Mouse (Mus musculus): Measurements from ENCODE around the gene Mgat4b. TPM values are rescaled to one million over a fixed set of nuclear protein-coding genes. Genes with fewer than 3 reads are reported as not detected.

The Mgat4b gene
- polyA plus RNA-seq (2015; fragmentation: Nextera tagmentation; extraction: Ambion mirVana) = 23.9 and 25.8 TPM in 2 replicates

DNA sequence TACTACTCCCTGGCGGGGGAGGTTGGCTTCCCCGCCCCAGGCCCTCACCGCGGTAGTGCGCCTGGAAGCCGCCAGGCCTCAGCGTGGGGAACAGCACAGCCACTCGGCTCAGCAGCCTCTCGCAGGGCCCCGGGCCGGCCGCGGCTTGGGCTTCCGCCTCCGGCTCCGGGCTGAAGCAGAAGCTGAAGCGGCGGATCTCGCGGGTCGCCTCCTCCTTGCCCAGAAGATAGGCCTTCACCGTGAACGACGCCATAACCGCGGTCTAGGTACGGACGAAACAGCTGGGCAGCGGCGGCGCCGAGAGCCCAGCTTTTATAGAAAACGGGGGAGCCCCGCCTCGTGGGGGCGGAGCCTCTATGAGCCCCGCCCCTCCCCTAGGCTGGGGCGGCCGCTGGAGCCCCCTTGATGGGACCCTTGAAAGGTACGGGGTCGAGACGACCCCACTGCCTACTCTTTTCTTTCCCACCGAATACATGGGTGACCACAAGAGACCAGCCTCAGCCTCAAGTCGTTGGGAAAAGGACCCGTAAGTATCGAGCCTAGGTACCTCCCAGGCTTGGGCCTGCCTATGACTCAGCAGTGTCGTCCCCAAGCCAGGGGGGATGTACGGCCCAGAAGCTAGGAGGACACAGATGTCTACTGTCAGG, at the start of gene Mgat4b, which contains the start of gene Sqstm1:
Gene Mgat4b (plus strand): TSS at position 386 of the 647 bp plus-strand sequence.
Gene Sqstm1 (minus strand): TSS at position 323 of the 647 bp plus-strand sequence.

GRCm38 (mm10) chr11:50174111-50174729, 36.5 kb upstream of the Mgat4b start, which contains the start of gene Mrnip:
Mrnip (plus strand) TSS chr11:50174444.

DNA sequence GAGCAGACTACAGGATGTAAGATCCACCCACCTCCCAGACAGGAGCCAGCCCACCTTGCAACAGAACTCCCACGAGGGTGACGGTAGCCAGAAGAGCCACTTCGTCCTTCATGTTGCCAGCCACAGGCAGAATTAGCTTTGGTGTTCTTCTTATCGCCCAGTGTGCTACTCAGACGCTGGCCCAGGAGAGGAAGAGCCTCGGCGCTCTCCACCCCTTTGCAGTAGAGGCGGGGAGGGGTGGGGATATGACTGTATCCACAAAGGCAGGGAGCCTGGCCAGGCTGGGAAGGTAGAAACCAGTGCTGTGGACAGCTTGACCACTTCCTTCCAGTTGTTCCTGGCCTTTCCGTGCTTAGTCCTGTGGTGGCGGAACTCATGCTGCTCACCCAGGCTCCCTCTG, 27.6 kb downstream of the Mgat4b start, which contains the start of gene Ltc4s:
Gene Ltc4s (minus strand): TSS at position 293 of the 400 bp plus-strand sequence.

Small RNA genes within 50 kb of the gene (microRNA-seq; reads per million reads assigned to microRNA genes)
- gene Mir6919 = not detected

Other genes with a start within 250 kb of the Mgat4b start
- gene Rnf130, start 185.5 kb upstream of the Mgat4b start, polyA plus RNA-seq (2015; fragmentation: Nextera tagmentation; extraction: Ambion mirVana) = 39.7 and 40.9 TPM in 2 replicates
- gene Tbc1d9b, start 79.5 kb upstream of the Mgat4b start, polyA plus RNA-seq (2015; fragmentation: Nextera tagmentation; extraction: Ambion mirVana) = 21.1 and 23.4 TPM in 2 replicates
- 5.9 and 6.4 TPM in 2 replicates for gene Mrnip, start 36.4 kb upstream of the Mgat4b start, polyA plus RNA-seq (2015; fragmentation: Nextera tagmentation; extraction: Ambion mirVana)
- 229 and 266 TPM in 2 replicates for gene Sqstm1, start 63 bp upstream of the Mgat4b start, polyA plus RNA-seq (2015; fragmentation: Nextera tagmentation; extraction: Ambion mirVana)
- gene Ltc4s, start 27.7 kb downstream of the Mgat4b start, polyA plus RNA-seq (2015; fragmentation: Nextera tagmentation; extraction: Ambion mirVana) = 8.2 and 41.4 TPM in 2 replicates
- 2.7 and 3.1 TPM in 2 replicates for gene Maml1, start 81.4 kb downstream of the Mgat4b start, polyA plus RNA-seq (2015; fragmentation: Nextera tagmentation; extraction: Ambion mirVana)
- gene Canx, start 114.8 kb downstream of the Mgat4b start, polyA plus RNA-seq (2015; fragmentation: Nextera tagmentation; extraction: Ambion mirVana) = 179 and 207 TPM in 2 replicates
- 0.31 and 0.45 TPM in 2 replicates for gene Cby3, start 143.6 kb downstream of the Mgat4b start, polyA plus RNA-seq (2015; fragmentation: Nextera tagmentation; extraction: Ambion mirVana)
- gene Hnrnph1, start 166.1 kb downstream of the Mgat4b start, polyA plus RNA-seq (2015; fragmentation: Nextera tagmentation; extraction: Ambion mirVana) = 123 and 133 TPM in 2 replicates
- gene Rufy1, start 220.2 kb downstream of the Mgat4b start, polyA plus RNA-seq (2015; fragmentation: Nextera tagmentation; extraction: Ambion mirVana) = 19.7 and 19.9 TPM in 2 replicates

All from urinary bladder, postnatal 0 days (tissue).